Mouse (Mus musculus) limb, embryonic 10.5 days (tissue): ENCODE data around the gene Prss53. TPM values are rescaled to one million over a fixed set of nuclear protein-coding genes. Genes with fewer than 3 reads are reported as not detected.
A peak's percentile ranks its signal among the peaks of the same experiment; 100 is the strongest.

Experiments used
- DNase-seq: peaks from one replicate; pipeline ENCODE4 v3.0.0-alpha.2; 2017; ENCODE audit warnings: low spot score
- H3K27ac ChIP-seq: fragments of 300-500 bp; sonication (generic); 2 replicates; pipeline ENCODE4 v1.5.1; 2016; ENCODE audit warnings: mild to moderate bottlenecking
- H3K27me3 ChIP-seq: fragments of 300-500 bp; sonication (generic); 2 replicates; pipeline ENCODE4 v1.6.1; 2016; ENCODE audit warnings: low read depth, mild to moderate bottlenecking; ENCODE audit not compliant: poor library complexity, severe bottlenecking
- H3K36me3 ChIP-seq: fragments of 300-500 bp; sonication (generic); 2 replicates; pipeline ENCODE4 v1.6.1; 2016; ENCODE audit warnings: mild to moderate bottlenecking, moderate library complexity
- H3K4me1 ChIP-seq: fragments of 300-500 bp; sonication (generic); 2 replicates; pipeline ENCODE4 v1.6.1; 2016
- H3K4me3 ChIP-seq: fragments of 300-500 bp; sonication (generic); 2 replicates; pipeline ENCODE4 v1.5.1; 2016; ENCODE audit warnings: mild to moderate bottlenecking, moderate library complexity
- H3K9me3 ChIP-seq: fragments of 300-500 bp; sonication (generic); replicated peaks from 2 replicates; pipeline ENCODE4 v1.6.1; 2016; ENCODE audit warnings: mild to moderate bottlenecking
- WGBS: fragments of 180-500 bp; shearing (Covaris S2); methylation state at CpG from one replicate; pipeline ENCODE4 v1.1.7; 2016; 5-methylcytosine and 5-hydroxymethylcytosine counted together
- polyA plus RNA-seq: library from polyadenylated mRNA; unstranded; fragments of >200 nt; fragmentation: Nextera tagmentation; extraction: Ambion mirVana; gene quantifications from 2 replicates; pipeline ENCODE4 v1.2.1, GENCODE M21; 2016

Prss53 gene
- polyA plus RNA-seq, 1 experiment from 2014 or later = 0.75 TPM

- Histone ChIP-seq H3K27me3 (peaks cover 35% of the 10 kb centered on the region), H3K27ac (no peak overlapping the region), H3K36me3 (peaks cover 61% of the 10 kb centered on the region), H3K4me1 (peaks cover 16% of the 10 kb centered on the region), H3K9me3 (no peaks in the 10 kb centered on the region), H3K4me3 (no peak overlapping the region)
- 92% methylated on average over 8 of the region's 8 CpGs for WGBS
- DNase-seq = no peak
Observed at GRCm38 (mm10) chr7:127926066-127926465, 35.3 kb upstream of the Prss53 start.

- 69% methylated on average over 5 of the region's 5 CpGs for WGBS
- H3K9me3 ChIP-seq = no peaks in the 10 kb centered on the region
- H3K4me3 ChIP-seq = no peak overlapping the region
- peaks cover 69% of the 10 kb centered on the region for H3K36me3 ChIP-seq
- no peak overlapping the region for H3K27ac ChIP-seq
- peaks cover 16% of the 10 kb centered on the region for H3K4me1 ChIP-seq
- no peak for DNase-seq
- peaks cover 30% of the 10 kb centered on the region for H3K27me3 ChIP-seq
Observed at GRCm38 (mm10) chr7:127925252-127925651, 34.5 kb upstream of the Prss53 start.

GRCm38 (mm10) chr7:127923714-127924113, 32.9 kb upstream of the Prss53 start:
- Histone ChIP-seq H3K9me3 (no peaks in the 10 kb centered on the region), H3K27me3 (peaks cover 14% of the 10 kb centered on the region), H3K27ac (no peak overlapping the region), H3K4me3 (no peak overlapping the region), H3K4me1 (peaks cover under 1% of the 10 kb centered on the region; the same call in 1 of the 2 replicates), H3K36me3 (peaks cover 83% of the 10 kb centered on the region)
- no peak for DNase-seq
- 89% methylated on average over 5 of the region's 5 CpGs for WGBS

GRCm38 (mm10) chr7:127922451-127923275, 31.9 kb upstream of the Prss53 start:
- Histone ChIP-seq H3K36me3 (peaks cover 89% of the 10 kb centered on the region), H3K9me3 (no peaks in the 10 kb centered on the region), H3K27me3 (peaks cover 4% of the 10 kb centered on the region), H3K27ac (no peak overlapping the region), H3K4me1 (no peaks in the 10 kb centered on the region), H3K4me3 (no peak overlapping the region)
- WGBS = 83% methylated on average over 6 of the region's 6 CpGs
- DNase-seq = no peak

GRCm38 (mm10) chr7:127921516-127921915, 30.7 kb upstream of the Prss53 start:
- H3K4me3 ChIP-seq = no peak overlapping the region
- WGBS = 70% methylated on average over 8 of the region's 8 CpGs
- no peaks in the 10 kb centered on the region for H3K4me1 ChIP-seq
- DNase-seq = no peak
- peaks cover 92% of the 10 kb centered on the region for H3K36me3 ChIP-seq
- H3K9me3 ChIP-seq = no peaks in the 10 kb centered on the region
- H3K27me3 ChIP-seq = no peaks in the 10 kb centered on the region
- no peak overlapping the region for H3K27ac ChIP-seq

GRCm38 (mm10) chr7:127919290-127919689, 28.5 kb upstream of the Prss53 start:
- H3K27me3 ChIP-seq = no peaks in the 10 kb centered on the region
- 77% methylated on average over 7 of the region's 7 CpGs for WGBS
- no peaks in the 10 kb centered on the region for H3K9me3 ChIP-seq
- H3K4me1 ChIP-seq = no peaks in the 10 kb centered on the region
- no peak for DNase-seq
- peaks cover 90% of the 10 kb centered on the region for H3K36me3 ChIP-seq
- H3K4me3 ChIP-seq = no peak overlapping the region
- H3K27ac ChIP-seq = no peak overlapping the region

- Histone ChIP-seq H3K4me1 (peaks cover 3% of the 10 kb centered on the region), H3K36me3 (peaks cover 80% of the 10 kb centered on the region), H3K4me3 (no peak overlapping the region), H3K27ac (no peak overlapping the region), H3K9me3 (no peaks in the 10 kb centered on the region), H3K27me3 (no peaks in the 10 kb centered on the region)
- WGBS = 59% methylated on average over 3 of the region's 3 CpGs
- peak; percentile 54 for DNase-seq
Observed at GRCm38 (mm10) chr7:127918203-127918602, 27.4 kb upstream of the Prss53 start.

- peaks cover 12% of the 10 kb centered on the region for H3K4me1 ChIP-seq
- no peaks in the 10 kb centered on the region for H3K9me3 ChIP-seq
- H3K4me3 ChIP-seq = no peak overlapping the region
- H3K27me3 ChIP-seq = no peaks in the 10 kb centered on the region
- H3K27ac ChIP-seq = no peak overlapping the region
- no peak for DNase-seq
- 85% methylated on average over 12 of the region's 12 CpGs for WGBS
- peaks cover 53% of the 10 kb centered on the region for H3K36me3 ChIP-seq
Observed at GRCm38 (mm10) chr7:127915293-127915692, 24.5 kb upstream of the Prss53 start.

GRCm38 (mm10) chr7:127912938-127913337, 22.2 kb upstream of the Prss53 start:
- WGBS = 38% methylated on average over 4 of the region's 4 CpGs
- no peak for DNase-seq
- Histone ChIP-seq H3K27me3 (no peaks in the 10 kb centered on the region), H3K4me1 (peaks cover 12% of the 10 kb centered on the region), H3K4me3 (peak overlapping the region; percentile 87), H3K36me3 (peaks cover 55% of the 10 kb centered on the region), H3K9me3 (no peaks in the 10 kb centered on the region), H3K27ac (peak overlapping the region; percentile 88)

GRCm38 (mm10) chr7:127912190-127912871, 21.6 kb upstream of the Prss53 start, which contains the start of gene Kat8:
Gene Kat8, plus strand, starts transcription at chr7:127912516.
- Histone ChIP-seq H3K9me3 (no peaks in the 10 kb centered on the region), H3K27ac (peak within 1 kb of the TSS; percentile 88), H3K27me3 (no peaks in the 10 kb centered on the region), H3K4me1 (peaks cover 12% of the 10 kb centered on the region), H3K4me3 (peak within 1 kb of the TSS; percentile 87), H3K36me3 (peaks cover 56% of the 10 kb centered on the region)
- WGBS = 1% methylated on average over 40 of the region's 40 CpGs
- peak; percentile 93 for DNase-seq

- H3K36me3 ChIP-seq = peaks cover 53% of the 10 kb centered on the region
- WGBS = 91% methylated on average over 4 of the region's 4 CpGs
- H3K4me1 ChIP-seq = peaks cover 29% of the 10 kb centered on the region
Observed at GRCm38 (mm10) chr7:127908656-127909055, 17.9 kb upstream of the Prss53 start.

GRCm38 (mm10) chr7:127907939-127908338, 17.2 kb upstream of the Prss53 start:
- no peaks in the 10 kb centered on the region for H3K27me3 ChIP-seq
- H3K4me1 ChIP-seq = peaks cover 24% of the 10 kb centered on the region
- peaks cover 53% of the 10 kb centered on the region for H3K36me3 ChIP-seq
- no peak overlapping the region for H3K4me3 ChIP-seq
- no peaks in the 10 kb centered on the region for H3K9me3 ChIP-seq
- H3K27ac ChIP-seq = no peak overlapping the region
- no peak for DNase-seq
- 96% methylated on average over 12 of the region's 12 CpGs for WGBS

More at GRCm38 (mm10) chr7:127908656-127909055, 17.9 kb upstream of the Prss53 start:
- no peaks in the 10 kb centered on the region for H3K27me3 ChIP-seq
- H3K27ac ChIP-seq = no peak overlapping the region
- DNase-seq = no peak
- H3K9me3 ChIP-seq = no peaks in the 10 kb centered on the region
- H3K4me3 ChIP-seq = no peak overlapping the region
